Mouse (Mus musculus): ENCODE measurements around the gene Ap1g2. TPM values are rescaled to one million over a fixed set of nuclear protein-coding genes. Genes with fewer than 3 reads are reported as not detected.

Ap1g2 gene
- 38.5 and 42.5 TPM in 2 replicates for polyA plus RNA-seq (2015; fragmentation: Nextera tagmentation; extraction: Ambion mirVana)

DNA sequence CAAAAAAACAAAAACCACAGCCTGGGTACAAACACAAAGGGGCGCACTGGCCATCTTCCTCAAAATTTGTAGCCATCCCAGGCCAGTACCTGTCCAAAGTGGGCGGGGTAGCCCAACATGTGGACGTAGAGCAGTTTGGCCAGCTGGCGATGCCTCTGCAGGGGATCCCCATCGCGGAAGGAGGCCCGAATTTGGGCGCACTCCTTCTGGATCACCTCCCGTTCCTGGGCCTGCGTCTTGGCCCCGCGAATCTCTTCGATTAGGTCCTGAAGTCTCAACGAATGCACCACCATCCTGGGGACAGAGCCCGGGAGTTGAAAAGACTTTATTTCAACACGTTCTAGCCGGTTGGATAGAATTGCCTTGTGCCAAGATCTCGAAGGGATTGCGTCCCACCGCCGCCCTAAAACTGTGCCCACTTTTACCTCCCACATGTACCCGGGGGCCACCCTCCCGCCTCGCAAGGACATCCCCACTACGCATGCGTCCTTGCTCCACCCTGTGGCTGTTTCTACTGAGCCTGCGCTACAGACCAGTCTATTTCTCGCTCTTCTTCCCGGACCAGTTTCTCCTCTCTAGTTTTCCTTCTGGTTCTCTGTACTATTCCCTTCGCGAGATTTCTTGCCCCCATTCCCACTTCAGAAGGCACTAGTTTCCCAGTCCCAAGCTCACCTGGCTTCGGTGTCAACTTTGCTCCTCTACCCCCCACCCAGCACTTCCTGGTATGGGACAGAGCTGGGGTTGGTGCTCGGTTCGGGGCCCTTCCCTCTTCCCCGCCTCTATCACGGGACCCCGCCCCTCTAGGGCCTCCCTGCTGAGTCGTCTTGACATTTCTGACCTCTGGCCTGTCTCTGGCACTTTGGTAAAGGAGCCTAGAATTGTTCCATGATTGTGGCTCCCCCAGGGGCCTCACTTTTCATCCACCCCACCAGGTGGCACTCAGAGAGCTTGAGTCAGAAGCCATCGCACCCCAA is at the start of gene Ap1g2:
Ap1g2 (minus strand) TSS at position 758 of the 974 bp plus-strand sequence.
- ATAC-seq (ENCODE audit: insufficient read depth, low FRiP score, low read depth): peak; percentile 78
- H3K36me3 ChIP-seq: no peaks in the 10 kb centered on the region
- peak within 1 kb of the TSS; percentile 65; the same call in 1 of the 2 replicates for H3K9ac ChIP-seq
- under 1% methylated on average over 39 of the region's 39 CpGs for WGBS
- peak within 1 kb of the TSS; percentile 56 for H3K4me3 ChIP-seq (replicated peaks)
- peaks cover 34% of the 10 kb centered on the region for H3K4me1 ChIP-seq
- H3K27ac ChIP-seq: peak within 1 kb of the TSS; percentile 83
- H3K27me3 ChIP-seq (replicated peaks): 0 out of 2 replicates have a peak, but pooled peaks cover 10% of the 10 kb centered on the region
- peak within 1 kb of the TSS; percentile 95 for H3K4me2 ChIP-seq
- no peaks in the 10 kb centered on the region for H3K9me3 ChIP-seq

GRCm38 (mm10) chr14:55152951-55153481 is 46.6 kb upstream of the Ap1g2 start:
- Histone ChIP-seq H3K27me3 (replicated peaks) (no peaks in the 10 kb centered on the region), H3K4me3 (replicated peaks) (no peak overlapping the region), H3K27ac (no peak overlapping the region), H3K36me3 (no peaks in the 10 kb centered on the region), H3K4me2 (no peak overlapping the region), H3K9ac (no peak overlapping the region), H3K9me3 (no peaks in the 10 kb centered on the region), H3K4me1 (no peaks in the 10 kb centered on the region)
- WGBS: 76% methylated on average over 16 of the region's 16 CpGs
- ATAC-seq (ENCODE audit: insufficient read depth, low FRiP score, low read depth): no peak

DNA sequence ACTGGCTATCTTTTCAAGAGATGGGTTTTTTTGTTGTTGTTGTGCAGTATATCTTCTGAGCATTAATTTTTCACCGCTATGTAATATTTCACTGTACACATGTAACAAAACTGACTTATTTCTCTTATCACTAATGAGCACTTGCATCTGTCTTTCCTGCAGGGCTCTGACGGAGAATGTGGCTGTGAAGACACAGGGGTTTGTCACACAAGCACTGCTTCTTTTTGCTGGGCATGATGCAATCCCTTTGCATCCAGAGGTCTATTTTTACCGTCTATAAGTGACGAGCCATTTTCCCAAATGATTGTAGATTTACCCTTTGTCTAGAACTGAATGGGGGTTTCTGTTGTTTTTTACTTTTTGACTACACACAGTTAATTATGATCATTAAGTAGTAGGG is 45.8 kb upstream of the Ap1g2 start:
- Histone ChIP-seq H3K4me3 (replicated peaks) (no peak overlapping the region), H3K4me1 (no peaks in the 10 kb centered on the region), H3K4me2 (no peak overlapping the region), H3K9me3 (no peaks in the 10 kb centered on the region), H3K27me3 (replicated peaks) (no peaks in the 10 kb centered on the region), H3K27ac (no peak overlapping the region), H3K9ac (no peak overlapping the region), H3K36me3 (no peaks in the 10 kb centered on the region)
- no peak for ATAC-seq (ENCODE audit: insufficient read depth, low FRiP score, low read depth)
- 77% methylated on average over 4 of the region's 4 CpGs for WGBS

GRCm38 (mm10) chr14:55150985-55151384 is 44.6 kb upstream of the Ap1g2 start:
- WGBS: 80% methylated on average over 5 of the region's 5 CpGs
- Histone ChIP-seq H3K4me3 (replicated peaks) (no peak overlapping the region), H3K27me3 (replicated peaks) (no peaks in the 10 kb centered on the region), H3K4me2 (no peak overlapping the region), H3K9me3 (no peaks in the 10 kb centered on the region), H3K4me1 (no peaks in the 10 kb centered on the region), H3K9ac (no peak overlapping the region), H3K27ac (no peak overlapping the region), H3K36me3 (no peaks in the 10 kb centered on the region)
- ATAC-seq (ENCODE audit: insufficient read depth, low FRiP score, low read depth): no peak

GRCm38 (mm10) chr14:55149041-55149440 is 42.6 kb upstream of the Ap1g2 start:
- no peak overlapping the region for H3K4me3 ChIP-seq (replicated peaks)
- H3K4me2 ChIP-seq: no peak overlapping the region
- no peak for ATAC-seq (ENCODE audit: insufficient read depth, low FRiP score, low read depth)
- H3K4me1 ChIP-seq: no peaks in the 10 kb centered on the region
- no peaks in the 10 kb centered on the region for H3K27me3 ChIP-seq (replicated peaks)
- H3K36me3 ChIP-seq: no peaks in the 10 kb centered on the region
- no peaks in the 10 kb centered on the region for H3K9me3 ChIP-seq
- no peak overlapping the region for H3K9ac ChIP-seq
- WGBS: 75% methylated on average over 5 of the region's 5 CpGs
- no peak overlapping the region for H3K27ac ChIP-seq

DNA sequence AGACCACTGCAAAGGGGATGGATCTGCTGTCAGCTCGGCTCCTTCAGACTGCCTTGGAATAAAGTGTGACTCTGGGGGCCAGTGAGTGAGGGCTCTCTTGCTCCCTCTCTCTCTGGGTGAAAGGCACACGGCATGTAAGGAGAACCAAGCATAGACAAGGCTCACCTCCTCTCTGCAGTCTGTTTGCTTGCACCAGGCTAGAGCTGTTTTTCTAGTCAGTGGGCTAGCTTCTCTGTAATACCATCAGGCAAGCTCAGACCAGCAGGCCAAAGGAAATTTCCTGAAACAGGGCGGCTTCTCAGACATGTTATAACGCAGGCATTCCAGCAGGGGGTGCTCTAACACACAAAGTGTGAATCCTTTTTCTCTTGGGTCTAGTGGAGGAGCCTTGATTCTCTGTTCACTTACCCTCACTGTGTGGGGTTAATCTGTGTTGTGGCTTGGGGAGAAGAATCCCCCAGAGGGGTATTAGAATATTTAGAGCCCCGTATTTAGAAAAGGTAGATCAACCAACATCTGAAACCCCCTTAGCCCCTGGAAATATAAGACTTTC is 42.0 kb upstream of the Ap1g2 start:
- H3K9me3 ChIP-seq: no peaks in the 10 kb centered on the region

GRCm38 (mm10) chr14:55146829-55147401 is 40.5 kb upstream of the Ap1g2 start:
- H3K4me1 ChIP-seq: no peaks in the 10 kb centered on the region
- 78% methylated on average over 12 of the region's 12 CpGs for WGBS
- H3K4me3 ChIP-seq (replicated peaks): no peak overlapping the region

More for the DNA sequence above, 42.0 kb upstream of the Ap1g2 start:
- H3K4me3 ChIP-seq (replicated peaks): no peak overlapping the region
- H3K4me1 ChIP-seq: no peaks in the 10 kb centered on the region
- H3K27ac ChIP-seq: no peak overlapping the region
- H3K27me3 ChIP-seq (replicated peaks): no peaks in the 10 kb centered on the region
- 33% methylated on average over 5 of the region's 5 CpGs for WGBS
- no peaks in the 10 kb centered on the region for H3K36me3 ChIP-seq
- no peak overlapping the region for H3K9ac ChIP-seq
- no peak overlapping the region for H3K4me2 ChIP-seq
- ATAC-seq (ENCODE audit: insufficient read depth, low FRiP score, low read depth): no peak

DNA sequence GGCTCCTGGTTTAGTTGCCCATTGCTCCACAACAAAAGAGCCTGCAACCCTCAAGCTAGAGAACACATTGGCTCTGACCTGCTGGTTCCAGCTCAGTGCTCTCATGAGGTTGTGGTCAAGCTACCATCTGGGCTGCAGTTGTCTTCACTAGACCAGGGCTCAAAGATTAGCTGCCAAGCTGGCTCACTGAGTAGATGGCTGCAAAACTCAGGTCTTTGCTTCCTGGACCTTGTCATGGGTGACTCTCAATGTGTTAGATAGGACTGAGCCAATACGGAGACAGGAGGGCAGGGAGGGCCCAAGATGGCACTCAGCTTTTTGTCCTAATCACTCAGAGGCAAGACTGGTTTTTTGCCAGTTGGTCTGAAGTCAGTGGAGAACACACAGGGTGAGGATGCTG is 39.9 kb upstream of the Ap1g2 start:
- H3K4me1 ChIP-seq: no peaks in the 10 kb centered on the region
- WGBS: 79% methylated on average over 1 of the region's 1 CpGs
- no peak for ATAC-seq (ENCODE audit: insufficient read depth, low FRiP score, low read depth)

More at GRCm38 (mm10) chr14:55146829-55147401, 40.5 kb upstream of the Ap1g2 start:
- Histone ChIP-seq H3K27ac (no peak overlapping the region), H3K27me3 (replicated peaks) (no peaks in the 10 kb centered on the region), H3K4me2 (no peak overlapping the region), H3K9me3 (no peaks in the 10 kb centered on the region), H3K36me3 (no peaks in the 10 kb centered on the region), H3K9ac (no peak overlapping the region)
- no peak for ATAC-seq (ENCODE audit: insufficient read depth, low FRiP score, low read depth)

GRCm38 (mm10) chr14:55139313-55139712 is 32.9 kb upstream of the Ap1g2 start:
- Histone ChIP-seq H3K27me3 (replicated peaks) (no peaks in the 10 kb centered on the region), H3K9me3 (no peaks in the 10 kb centered on the region), H3K4me1 (0 out of 2 replicates have a peak, but pooled peaks cover 3% of the 10 kb centered on the region), H3K4me2 (no peak overlapping the region), H3K36me3 (no peaks in the 10 kb centered on the region), H3K4me3 (replicated peaks) (no peak overlapping the region), H3K27ac (peak overlapping the region; percentile 53), H3K9ac (no peak overlapping the region)
- 41% methylated on average over 7 of the region's 7 CpGs for WGBS
- peak; percentile 82; the same call in 1 of the 2 replicates for ATAC-seq (ENCODE audit: insufficient read depth, low FRiP score, low read depth)

More for the DNA sequence above, 39.9 kb upstream of the Ap1g2 start:
- Histone ChIP-seq H3K9ac (no peak overlapping the region), H3K36me3 (no peaks in the 10 kb centered on the region), H3K4me3 (replicated peaks) (no peak overlapping the region), H3K27me3 (replicated peaks) (no peaks in the 10 kb centered on the region), H3K9me3 (no peaks in the 10 kb centered on the region), H3K27ac (no peak overlapping the region), H3K4me2 (no peak overlapping the region)

DNA sequence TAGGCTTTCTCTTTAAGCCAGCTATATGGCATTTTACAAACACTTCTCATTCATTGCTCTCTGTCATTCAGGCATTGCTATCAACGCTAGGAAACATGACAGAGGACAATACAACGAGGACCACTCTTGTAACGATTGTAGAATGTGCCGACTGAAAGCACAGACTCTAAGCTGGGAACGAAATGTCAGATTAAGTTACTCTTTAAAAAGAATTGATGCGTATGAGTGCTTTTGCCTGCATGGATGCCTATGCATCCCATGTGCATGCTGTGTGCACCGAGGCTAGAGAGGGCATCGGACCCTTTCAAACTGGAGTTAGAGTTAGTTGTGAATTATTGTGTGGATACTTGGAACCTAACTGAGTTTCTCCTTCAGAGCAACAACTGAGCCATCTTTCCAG is 29.3 kb upstream of the Ap1g2 start:
- H3K4me1 ChIP-seq: 0 out of 2 replicates have a peak, but pooled peaks cover 3% of the 10 kb centered on the region
- no peak overlapping the region for H3K4me3 ChIP-seq (replicated peaks)
- no peaks in the 10 kb centered on the region for H3K36me3 ChIP-seq
- WGBS: 64% methylated on average over 8 of the region's 8 CpGs
- no peaks in the 10 kb centered on the region for H3K27me3 ChIP-seq (replicated peaks)
- no peak overlapping the region for H3K27ac ChIP-seq
- no peaks in the 10 kb centered on the region for H3K9me3 ChIP-seq
- no peak for ATAC-seq (ENCODE audit: insufficient read depth, low FRiP score, low read depth)
- H3K9ac ChIP-seq: no peak overlapping the region
- no peak overlapping the region for H3K4me2 ChIP-seq

- ATAC-seq (ENCODE audit: insufficient read depth, low FRiP score, low read depth): no peak
- WGBS: 81% methylated on average over 7 of the region's 7 CpGs
- H3K27ac ChIP-seq: no peak overlapping the region
Observed at GRCm38 (mm10) chr14:55126521-55126920, 20.1 kb upstream of the Ap1g2 start.

More at GRCm38 (mm10) chr14:55126521-55126920, 20.1 kb upstream of the Ap1g2 start:
- Histone ChIP-seq H3K27me3 (replicated peaks) (no peaks in the 10 kb centered on the region), H3K4me3 (replicated peaks) (no peak overlapping the region), H3K4me2 (no peak overlapping the region), H3K9ac (no peak overlapping the region), H3K9me3 (no peaks in the 10 kb centered on the region), H3K4me1 (peaks cover 6% of the 10 kb centered on the region; the same call in 1 of the 2 replicates), H3K36me3 (no peaks in the 10 kb centered on the region)
